Mouse (Mus musculus): Measurements from ENCODE around the gene Ptpn14. TPM values are rescaled to one million over a fixed set of nuclear protein-coding genes. Genes with fewer than 3 reads are reported as not detected.
A peak's percentile ranks its signal among the peaks of the same experiment; 100 is the strongest.

Ptpn14 gene
- polyA plus RNA-seq, 1 experiment = 0.50 TPM

GRCm38 (mm10) chr1:189920701-189921567 is 192.9 kb downstream of the Ptpn14 start:
- Histone ChIP-seq H3K4me3 (ENCODE audit: insufficient read depth, low read length) (peak overlapping the region; percentile 94), H3K27ac (ENCODE audit: insufficient read depth, low read depth, low read length) (no peak overlapping the region), H3K4me1 (ENCODE audit: control insufficient read depth, insufficient read depth, low read length) (peaks cover 14% of the 10 kb centered on the region)
- TF ChIP-seq POLR2A (IDR thresholded peaks at IDR 0.05; ENCODE audit: borderline replicate concordance, low read depth, low read length) (no peak), CTCF (IDR thresholded peaks at IDR 0.05; ENCODE audit: low read depth, low read length) (no peak)

- H3K4me3 ChIP-seq (ENCODE audit: insufficient read depth, low read length) = peak overlapping the region; percentile 94
- H3K4me1 ChIP-seq (ENCODE audit: control insufficient read depth, insufficient read depth, low read length) = peaks cover 14% of the 10 kb centered on the region
- 0 out of 2 replicates have a peak overlapping the region, but pooled peaks have one; percentile 8 for H3K27ac ChIP-seq (ENCODE audit: insufficient read depth, low read depth, low read length)
- TF ChIP-seq POLR2A (IDR thresholded peaks at IDR 0.05; ENCODE audit: borderline replicate concordance, low read depth, low read length) (no peak), CTCF (IDR thresholded peaks at IDR 0.05; ENCODE audit: low read depth, low read length) (no peak; the same call in 1 of the 2 replicates)
Measured at GRCm38 (mm10) chr1:189921568-189921817, 193.4 kb downstream of the Ptpn14 start.

- TF ChIP-seq POLR2A (IDR thresholded peaks at IDR 0.05; ENCODE audit: borderline replicate concordance, low read depth, low read length) (no peak; the same call in 1 of the 2 replicates), CTCF (IDR thresholded peaks at IDR 0.05; ENCODE audit: low read depth, low read length) (no peak)
- Histone ChIP-seq H3K27ac (ENCODE audit: insufficient read depth, low read depth, low read length) (peak within 1 kb of the TSS; percentile 8; the same call in 1 of the 2 replicates), H3K4me3 (ENCODE audit: insufficient read depth, low read length) (peak within 1 kb of the TSS; percentile 94), H3K4me1 (ENCODE audit: control insufficient read depth, insufficient read depth, low read length) (peaks cover 14% of the 10 kb centered on the region)
Measured at GRCm38 (mm10) chr1:189921818-189922592, 193.9 kb downstream of the Ptpn14 start, which contains the start of gene Smyd2. Smyd2 (minus strand) TSS chr1:189922363.

- TF ChIP-seq CTCF (IDR thresholded peaks at IDR 0.05; ENCODE audit: low read depth, low read length) (no peak), POLR2A (IDR thresholded peaks at IDR 0.05; ENCODE audit: borderline replicate concordance, low read depth, low read length) (no peak)
- Histone ChIP-seq H3K4me3 (ENCODE audit: insufficient read depth, low read length) (peak overlapping the region; percentile 94), H3K4me1 (ENCODE audit: control insufficient read depth, insufficient read depth, low read length) (peaks cover 11% of the 10 kb centered on the region), H3K27ac (ENCODE audit: insufficient read depth, low read depth, low read length) (no peak overlapping the region)
Measured at GRCm38 (mm10) chr1:189922721-189923120, 194.7 kb downstream of the Ptpn14 start.

- H3K27ac ChIP-seq (ENCODE audit: insufficient read depth, low read depth, low read length) = no peak overlapping the region
- TF ChIP-seq POLR2A (IDR thresholded peaks at IDR 0.05; ENCODE audit: borderline replicate concordance, low read depth, low read length) (no peak), CTCF (IDR thresholded peaks at IDR 0.05; ENCODE audit: low read depth, low read length) (no peak)
- H3K4me1 ChIP-seq (ENCODE audit: control insufficient read depth, insufficient read depth, low read length) = peaks cover 9% of the 10 kb centered on the region
- no peak overlapping the region for H3K4me3 ChIP-seq (ENCODE audit: insufficient read depth, low read length)
Measured at GRCm38 (mm10) chr1:189923157-189923556, 195.1 kb downstream of the Ptpn14 start.

- Histone ChIP-seq H3K4me3 (ENCODE audit: insufficient read depth, low read length) (no peak overlapping the region), H3K27ac (ENCODE audit: insufficient read depth, low read depth, low read length) (no peak overlapping the region), H3K4me1 (ENCODE audit: control insufficient read depth, insufficient read depth, low read length) (peaks cover 9% of the 10 kb centered on the region)
- TF ChIP-seq POLR2A (IDR thresholded peaks at IDR 0.05; ENCODE audit: borderline replicate concordance, low read depth, low read length) (no peak), CTCF (IDR thresholded peaks at IDR 0.05; ENCODE audit: low read depth, low read length) (no peak)
Measured at GRCm38 (mm10) chr1:189923871-189924568, 196.0 kb downstream of the Ptpn14 start.

- peaks cover 2% of the 10 kb centered on the region for H3K4me1 ChIP-seq (ENCODE audit: control insufficient read depth, insufficient read depth, low read length)
- no peak overlapping the region for H3K27ac ChIP-seq (ENCODE audit: insufficient read depth, low read depth, low read length)
- no peak for TF ChIP-seq CTCF (IDR thresholded peaks at IDR 0.05; ENCODE audit: low read depth, low read length)
- TF ChIP-seq POLR2A (IDR thresholded peaks at IDR 0.05; ENCODE audit: borderline replicate concordance, low read depth, low read length) = no peak
- H3K4me3 ChIP-seq (ENCODE audit: insufficient read depth, low read length) = no peak overlapping the region
Measured at GRCm38 (mm10) chr1:189926279-189926678, 198.2 kb downstream of the Ptpn14 start.

Other genes starting within 250 kb of the Ptpn14 start
- 15.7 and 17.7 TPM in 2 replicates for gene Cenpf, start 40.2 kb upstream of the Ptpn14 start, polyA plus RNA-seq (2012; ENCODE audit: insufficient read depth, insufficient read length, missing spikeins)
- gene Smyd2, start 194.1 kb downstream of the Ptpn14 start, polyA plus RNA-seq (2012; ENCODE audit: insufficient read depth, insufficient read length, missing spikeins) = 17.2 and 17.3 TPM in 2 replicates

All from bone marrow macrophage, adult 2 months (primary cell).